Mouse (Mus musculus) C2C12 (cell line): ENCODE measurements around the gene Chpf. TPM values are rescaled to one million over a fixed set of nuclear protein-coding genes. Genes with fewer than 3 reads are reported as not detected.
A peak's percentile ranks its signal among the peaks of the same experiment; 100 is the strongest.

ENCODE experiments used
- H3K27me3 ChIP-seq: one replicate; pipeline ENCODE4 v1.6.1; 2011; ENCODE audit not compliant: control insufficient read depth, insufficient read depth, insufficient read length
- H3K36me3 ChIP-seq: one replicate; pipeline ENCODE4 v1.6.1; 2011; ENCODE audit not compliant: control insufficient read depth, insufficient read depth
- H3K4me3 ChIP-seq: one replicate; pipeline ENCODE4 v1.5.1; 2011; ENCODE audit warnings: mild to moderate bottlenecking, control low read depth; ENCODE audit not compliant: poor library complexity, insufficient read depth, severe bottlenecking
- H3K79me2 ChIP-seq: one replicate; pipeline ENCODE4 v1.6.1; 2011; ENCODE audit not compliant: control insufficient read depth, insufficient read depth
- H3K79me3 ChIP-seq: one replicate; pipeline ENCODE4 v1.6.1; 2011; ENCODE audit warnings: low read depth, control low read depth
- H3ac ChIP-seq: one replicate; pipeline ENCODE3; 2011; ENCODE audit warnings: low read depth; ENCODE audit not compliant: control insufficient read depth, insufficient read length
- CEBPB ChIP-seq: IDR thresholded peaks from one replicate; pipeline ENCODE4 v1.6.1; 2011; ENCODE audit warnings: low read depth, mild to moderate bottlenecking, control low read depth, moderate library complexity
- CTCF ChIP-seq: IDR thresholded peaks from one replicate; pipeline ENCODE4 v1.5.1; 2011; ENCODE audit not compliant: control insufficient read depth, insufficient read depth, insufficient read length
- FOSL1 ChIP-seq: IDR thresholded peaks from one replicate; pipeline ENCODE4 v1.8.0; 2011; ENCODE audit warnings: mild to moderate bottlenecking, low read length; ENCODE audit not compliant: poor library complexity, insufficient read depth, severe bottlenecking
- MAX ChIP-seq: IDR thresholded peaks from one replicate; pipeline ENCODE4 v1.6.1; 2011; ENCODE audit warnings: mild to moderate bottlenecking, control low read depth
- MYOD1 ChIP-seq: IDR thresholded peaks from one replicate; pipeline ENCODE4 v1.6.1; 2011; ENCODE audit warnings: low read depth; ENCODE audit not compliant: control insufficient read depth, insufficient read length
- MYOG ChIP-seq: IDR thresholded peaks from one replicate; pipeline ENCODE4 v1.6.1; 2011; ENCODE audit not compliant: control insufficient read depth, insufficient read length; ENCODE audit errors: extremely low read depth
- USF1 ChIP-seq: IDR thresholded peaks from one replicate; pipeline ENCODE4 v1.6.1; 2011; ENCODE audit warnings: low read depth, mild to moderate bottlenecking, control low read depth, moderate library complexity
- polyA plus RNA-seq: library from polyadenylated mRNA; unstranded; fragments of >200 nt; fragmentation: generic; extraction: Trizol; gene quantifications from one replicate; pipeline ENCODE4 v1.2.1, GENCODE M21; 2012; ENCODE audit warnings: missing spikeins

Chpf gene
- polyA plus RNA-seq, 1 experiment, result 49.3 TPM

DNA sequence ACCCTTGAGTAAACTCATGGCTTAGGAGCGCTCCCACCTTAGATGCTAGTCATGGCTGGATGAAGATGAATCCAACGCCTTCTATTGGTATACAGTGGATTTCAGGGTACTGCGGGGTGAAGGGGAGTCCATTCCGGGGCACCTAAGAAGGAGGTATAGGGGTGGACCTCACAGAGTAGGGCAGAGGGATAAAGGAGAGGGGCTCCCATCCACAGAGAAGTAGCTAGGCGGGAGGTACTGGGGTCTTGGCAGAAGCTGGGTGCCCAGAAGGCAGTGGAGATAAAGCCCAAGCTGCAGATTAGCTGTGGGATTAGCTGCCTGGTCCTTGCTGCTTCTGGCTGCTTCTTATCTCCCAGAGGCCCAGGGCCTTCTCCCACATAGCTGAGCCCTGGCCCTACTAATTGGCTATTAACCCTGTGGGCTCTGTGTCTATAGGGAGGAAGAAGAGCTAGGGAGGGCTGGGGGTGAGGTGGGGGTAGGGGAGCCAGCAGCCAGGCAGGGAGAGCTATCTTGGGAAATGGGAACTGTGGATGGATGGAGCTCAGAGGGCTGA, 15.4 kb downstream of the Chpf start:
- no peaks in the 10 kb centered on the region for H3K27me3 ChIP-seq
- H3K36me3 ChIP-seq, result no peaks in the 10 kb centered on the region
- no peak overlapping the region for H3ac ChIP-seq
- TF ChIP-seq MAX, result no peak
- H3K4me3 ChIP-seq, result no peak overlapping the region
- no peaks in the 10 kb centered on the region for H3K79me3 ChIP-seq
- no peaks in the 10 kb centered on the region for H3K79me2 ChIP-seq

DNA sequence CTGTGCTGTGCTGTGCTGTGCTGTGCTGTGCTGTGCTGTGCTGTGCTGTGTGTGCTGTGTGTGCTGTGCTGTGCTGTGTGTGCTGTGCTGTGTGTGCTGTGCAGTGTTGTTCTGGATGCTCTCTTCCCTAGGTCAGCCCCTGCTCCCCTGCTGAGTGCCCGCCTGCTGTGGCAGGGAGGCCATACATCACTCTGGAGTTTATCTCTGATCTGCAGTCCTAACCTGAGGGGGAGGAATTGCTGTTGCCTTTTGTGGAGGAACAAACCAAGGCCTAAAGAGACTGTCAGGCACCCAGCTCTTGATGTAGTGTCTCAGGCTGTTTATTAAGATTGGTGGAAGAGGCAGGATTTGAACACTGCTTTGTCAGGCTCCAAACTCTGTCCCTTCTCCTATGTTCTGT, 16.5 kb downstream of the Chpf start:
- H3K27me3 ChIP-seq, result no peaks in the 10 kb centered on the region
- TF ChIP-seq USF1 (no peak), FOSL1 (no peak), CTCF (no peak), CEBPB (no peak), MYOD1 (no peak), MYOG (no peak), MAX (no peak)
- no peaks in the 10 kb centered on the region for H3K36me3 ChIP-seq
- H3K4me3 ChIP-seq, result no peak overlapping the region
- H3K79me3 ChIP-seq, result no peaks in the 10 kb centered on the region
- H3ac ChIP-seq, result no peak overlapping the region
- H3K79me2 ChIP-seq, result no peaks in the 10 kb centered on the region

DNA sequence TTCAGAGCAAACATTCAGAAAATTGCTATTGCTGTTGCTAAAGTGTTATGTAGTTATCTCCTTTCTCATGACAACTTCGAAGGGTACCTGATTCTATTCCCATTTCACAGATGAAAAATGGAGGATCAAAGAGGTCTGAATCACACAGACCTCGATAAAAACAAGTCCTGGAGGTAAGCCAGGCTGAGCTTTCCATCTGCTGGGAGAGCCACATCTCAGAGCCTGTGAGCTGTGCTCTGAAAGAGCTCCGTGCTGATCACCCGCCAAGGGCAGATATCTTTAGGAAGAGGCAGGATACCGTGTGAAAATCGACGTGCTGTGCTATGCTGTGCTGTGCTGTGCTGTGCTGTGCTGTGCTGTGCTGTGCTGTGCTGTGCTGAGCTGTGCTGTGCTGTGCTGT, 18.8 kb downstream of the Chpf start:
- H3K79me2 ChIP-seq, result no peaks in the 10 kb centered on the region
- H3K36me3 ChIP-seq, result no peaks in the 10 kb centered on the region
- no peaks in the 10 kb centered on the region for H3K27me3 ChIP-seq
- TF ChIP-seq MYOG (no peak), USF1 (no peak), CEBPB (no peak), CTCF (no peak), MAX (no peak), FOSL1 (no peak), MYOD1 (no peak)
- no peak overlapping the region for H3ac ChIP-seq
- H3K79me3 ChIP-seq, result no peaks in the 10 kb centered on the region
- H3K4me3 ChIP-seq, result no peak overlapping the region

- no peaks in the 10 kb centered on the region for H3K36me3 ChIP-seq
- no peaks in the 10 kb centered on the region for H3K27me3 ChIP-seq
These were observed 20.1 kb downstream of the Chpf start for GRCm38 (mm10) chr1:75458789-75459684.

GRCm38 (mm10) chr1:75458025-75458788, 20.9 kb downstream of the Chpf start:
- Histone ChIP-seq H3ac (peak overlapping the region; percentile 12), H3K36me3 (no peaks in the 10 kb centered on the region), H3K27me3 (no peaks in the 10 kb centered on the region), H3K4me3 (no peak overlapping the region), H3K79me3 (no peaks in the 10 kb centered on the region), H3K79me2 (no peaks in the 10 kb centered on the region)
- no peak for TF ChIP-seq CEBPB
- TF ChIP-seq USF1, result peak; percentile 20

More at GRCm38 (mm10) chr1:75458789-75459684, 20.1 kb downstream of the Chpf start:
- H3ac ChIP-seq, result peak overlapping the region; percentile 12
- H3K79me2 ChIP-seq, result no peaks in the 10 kb centered on the region
- no peak for TF ChIP-seq USF1
- TF ChIP-seq CEBPB, result no peak
- no peak for TF ChIP-seq MAX
- TF ChIP-seq CTCF, result no peak
- TF ChIP-seq FOSL1, result no peak
- TF ChIP-seq MYOD1, result no peak
- TF ChIP-seq MYOG, result no peak
- no peak overlapping the region for H3K4me3 ChIP-seq
- no peaks in the 10 kb centered on the region for H3K79me3 ChIP-seq

DNA sequence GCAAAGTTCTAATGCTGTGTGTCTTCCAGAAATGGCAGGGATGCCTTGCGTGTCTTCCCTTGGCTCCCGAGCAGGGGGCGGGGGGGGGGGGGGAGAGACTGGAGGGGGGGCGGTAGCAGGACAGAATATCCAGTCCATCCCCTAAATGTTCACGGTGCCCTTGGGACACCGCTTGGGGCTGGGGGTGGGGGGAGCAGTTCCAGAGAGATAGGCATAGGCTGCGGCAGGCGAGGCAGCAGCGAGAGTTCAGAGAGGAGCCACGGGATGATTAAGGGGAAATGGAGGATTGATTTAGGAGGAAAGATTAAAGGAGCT, 21.4 kb downstream of the Chpf start:
- Histone ChIP-seq H3K79me2 (no peaks in the 10 kb centered on the region), H3K4me3 (no peak overlapping the region), H3K36me3 (no peaks in the 10 kb centered on the region), H3K79me3 (no peaks in the 10 kb centered on the region), H3ac (no peak overlapping the region), H3K27me3 (no peaks in the 10 kb centered on the region)
- TF ChIP-seq CTCF (no peak), CEBPB (no peak), FOSL1 (no peak), MYOD1 (no peak), MAX (no peak), USF1 (no peak), MYOG (no peak)
